Mouse (Mus musculus) G1E (cell line): ENCODE data around the gene Mrc1. TPM values are rescaled to one million over a fixed set of nuclear protein-coding genes. Genes with fewer than 3 reads are reported as not detected.

ENCODE experiments used
- ATAC-seq: 2 replicates; pipeline ENCODE4 v1.8.0; 2016; ENCODE audit warnings: mild to moderate bottlenecking; ENCODE audit not compliant: insufficient number of reproducible peaks, poor library complexity, low FRiP score, severe bottlenecking; ENCODE audit errors: extremely low read depth
- DNase-seq: peaks from one replicate; pipeline ENCODE4 v3.0.0; 2012; ENCODE audit warnings: low spot score
- H3K27me3 ChIP-seq: 2 replicates; pipeline ENCODE4 v1.6.1; 2012; ENCODE audit warnings: mild to moderate bottlenecking, low read length, inconsistent platforms; ENCODE audit not compliant: insufficient read depth
- H3K36me3 ChIP-seq: replicated peaks from 2 replicates; pipeline ENCODE3; 2012; ENCODE audit warnings: mild to moderate bottlenecking, inconsistent platforms
- H3K4me1 ChIP-seq: 2 replicates; pipeline ENCODE4 v1.6.1; 2012; ENCODE audit warnings: low read depth, low read length, inconsistent platforms, mixed read lengths; ENCODE audit not compliant: insufficient read depth
- H3K4me3 ChIP-seq: 2 replicates; pipeline ENCODE4 v1.5.1; 2012; ENCODE audit warnings: low read depth, mild to moderate bottlenecking, inconsistent platforms, low read length, moderate library complexity, mixed read lengths
- H3K9me3 ChIP-seq: replicated peaks from 2 replicates; pipeline ENCODE4 v1.6.1; 2012; ENCODE audit warnings: inconsistent platforms
- CTCF ChIP-seq: IDR thresholded peaks from 2 replicates; pipeline ENCODE4 v1.5.1; 2012; ENCODE audit warnings: low read depth, low read length, inconsistent platforms, mixed read lengths
- GATA1 ChIP-seq: IDR thresholded peaks from 2 replicates; pipeline ENCODE4 v1.6.1; 2012; ENCODE audit warnings: borderline replicate concordance, low read length, inconsistent platforms, mixed read lengths
- GATA2 ChIP-seq: IDR thresholded peaks from 2 replicates; pipeline ENCODE4 v1.6.1; 2012; ENCODE audit warnings: low read depth, low read length, inconsistent platforms, borderline replicate concordance
- POLR2AphosphoS5 ChIP-seq: IDR thresholded peaks from 2 replicates; pipeline ENCODE4 v1.6.1; 2012; ENCODE audit warnings: low read depth, low read length, inconsistent platforms; ENCODE audit not compliant: insufficient replicate concordance
- TAL1 ChIP-seq: conservative IDR thresholded peaks from 2 replicates; pipeline ENCODE4 v1.6.1; 2012; ENCODE audit warnings: low read depth, low read length, inconsistent platforms, mixed read lengths
- polyA plus RNA-seq: library from polyadenylated mRNA; stranded (reverse); fragments of >175 nt; gene quantifications from 2 replicates; pipeline ENCODE4 v1.2.3, GENCODE M21; 2012
- total RNA-seq, 2 experiments: library from RNA; stranded (forward) in 1 of 2; stranded (reverse) in 1 of 2; fragments of 200-1000 nt in 1 of 2; fragments of >200 nt in 1 of 2; fragmentation: Nextera tagmentation in 1 of 2; gene quantifications; 2 replicates each; pipeline ENCODE4 v1.2.3; 2014 to 2017

Mrc1 gene
- total and polyA plus RNA-seq, 3 experiments = 0.49 TPM; not detected in 2

DNA sequence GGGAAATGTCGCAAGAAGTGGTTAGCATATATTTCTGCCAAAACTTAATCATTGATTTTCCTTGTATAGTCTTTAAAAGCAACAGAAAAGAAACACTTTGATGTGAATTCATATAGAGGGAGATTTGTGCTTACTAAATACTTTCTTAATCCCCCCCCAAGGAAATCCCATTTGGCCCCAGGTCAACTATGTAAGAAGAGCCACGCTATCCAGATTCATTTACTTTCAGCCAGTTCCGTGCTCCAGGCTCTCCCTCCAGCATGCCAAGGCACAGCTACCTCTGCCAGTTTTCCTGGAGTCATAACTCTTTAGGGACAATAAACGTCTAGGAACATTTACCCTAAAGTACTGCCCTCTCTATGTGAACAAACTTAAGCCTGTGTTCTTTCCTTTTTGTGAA, 8.5 kb downstream of the Mrc1 start:
- no peaks in the 10 kb centered on the region for H3K4me1 ChIP-seq
- ATAC-seq (no peak), DNase-seq (no peak)
- no peak overlapping the region for H3K4me3 ChIP-seq
- H3K9me3 ChIP-seq = no peaks in the 10 kb centered on the region
- H3K27me3 ChIP-seq = no peaks in the 10 kb centered on the region
- no peaks in the 10 kb centered on the region for H3K36me3 ChIP-seq
- TF ChIP-seq POLR2AphosphoS5 = no peak
- TF ChIP-seq GATA1 = no peak
- TF ChIP-seq CTCF = no peak
- TF ChIP-seq GATA2 = no peak
- TF ChIP-seq TAL1 = no peak

DNA sequence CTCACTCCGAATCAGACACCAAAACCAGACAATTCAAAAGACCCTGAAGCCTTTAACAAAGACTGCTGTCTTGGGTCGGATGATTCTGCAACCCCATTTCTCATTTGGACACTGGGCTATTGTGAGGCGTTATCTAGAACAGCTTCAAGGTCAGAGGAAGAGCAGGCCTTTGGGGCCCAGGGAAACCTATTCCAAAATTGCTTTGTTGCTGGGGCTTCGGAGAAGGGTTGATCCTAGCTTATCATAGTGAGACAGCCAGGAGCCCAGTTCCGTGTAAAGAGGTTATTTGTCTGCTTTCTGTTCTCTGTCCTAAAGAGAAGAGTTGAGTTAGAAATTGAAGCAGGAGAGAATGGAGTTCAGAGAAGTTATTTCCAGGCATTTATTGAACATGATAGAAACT, 10.0 kb downstream of the Mrc1 start:
- Histone ChIP-seq H3K9me3 (no peaks in the 10 kb centered on the region), H3K27me3 (no peaks in the 10 kb centered on the region), H3K36me3 (no peaks in the 10 kb centered on the region), H3K4me1 (peaks cover 2% of the 10 kb centered on the region; the same call in 1 of the 2 replicates), H3K4me3 (no peak overlapping the region)
- ATAC-seq (no peak), DNase-seq (no peak)
- TF ChIP-seq GATA1 = no peak
- no peak for TF ChIP-seq CTCF
- no peak for TF ChIP-seq GATA2
- no peak for TF ChIP-seq TAL1
- TF ChIP-seq POLR2AphosphoS5 = no peak

DNA sequence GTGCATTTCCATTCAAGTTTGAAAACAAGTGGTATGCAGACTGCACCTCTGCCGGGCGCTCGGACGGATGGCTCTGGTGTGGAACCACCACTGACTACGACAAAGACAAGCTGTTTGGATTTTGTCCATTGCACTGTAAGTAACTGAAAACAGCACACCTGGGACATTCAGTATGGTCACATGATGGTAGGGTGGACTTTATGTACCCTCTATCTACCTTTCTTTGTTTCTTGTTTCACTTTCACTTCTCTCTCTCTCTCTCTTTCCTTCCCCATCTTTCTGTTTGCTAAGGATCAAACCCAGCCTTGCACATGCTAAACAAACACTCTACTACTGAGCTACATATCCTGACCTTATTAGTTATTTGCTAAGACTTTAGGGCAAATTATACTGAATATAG, 15.0 kb downstream of the Mrc1 start:
- no peak for TF ChIP-seq CTCF
- TF ChIP-seq TAL1 = no peak
- no peak for TF ChIP-seq GATA2
- TF ChIP-seq POLR2AphosphoS5 = no peak
- TF ChIP-seq GATA1 = no peak
- peak overlapping the region; percentile 49; the same call in 1 of the 2 replicates for H3K4me3 ChIP-seq
- H3K9me3 ChIP-seq = no peaks in the 10 kb centered on the region
- peaks cover 5% of the 10 kb centered on the region; the same call in 1 of the 2 replicates for H3K4me1 ChIP-seq
- DNase-seq (no peak), ATAC-seq (no peak)
- H3K27me3 ChIP-seq = peaks cover 12% of the 10 kb centered on the region
- no peaks in the 10 kb centered on the region for H3K36me3 ChIP-seq

DNA sequence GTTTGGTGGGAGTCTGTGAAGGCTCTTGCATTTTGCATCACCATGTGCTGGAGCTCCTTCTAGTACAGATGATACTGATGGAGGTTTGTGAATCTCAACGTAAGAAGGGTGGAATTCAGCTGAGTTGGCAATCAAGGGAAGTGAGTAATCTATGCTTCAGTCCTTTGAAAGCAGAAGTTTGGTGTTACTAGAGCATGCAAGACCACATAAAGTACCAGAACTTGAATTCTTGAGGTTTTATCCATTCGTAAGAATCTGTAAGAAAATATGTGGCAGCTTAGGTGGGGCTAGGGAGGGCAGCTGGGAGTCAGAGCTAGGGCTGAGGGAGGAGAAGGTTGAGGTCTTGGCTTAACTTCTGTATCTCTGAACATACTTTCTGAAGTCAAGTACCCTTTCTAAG, 15.5 kb downstream of the Mrc1 start:
- ATAC-seq = no peak
- peaks cover 5% of the 10 kb centered on the region; the same call in 1 of the 2 replicates for H3K4me1 ChIP-seq
- no peak for DNase-seq
- peaks cover 12% of the 10 kb centered on the region for H3K27me3 ChIP-seq
- no peak for TF ChIP-seq TAL1
- TF ChIP-seq GATA2 = no peak
- TF ChIP-seq GATA1 = no peak
- TF ChIP-seq POLR2AphosphoS5 = no peak
- TF ChIP-seq CTCF = no peak
- no peaks in the 10 kb centered on the region for H3K36me3 ChIP-seq
- H3K4me3 ChIP-seq = no peak overlapping the region
- H3K9me3 ChIP-seq = no peaks in the 10 kb centered on the region

GRCm38 (mm10) chr2:14249839-14250564, 20.8 kb downstream of the Mrc1 start:
- no peaks in the 10 kb centered on the region for H3K9me3 ChIP-seq
- DNase-seq (no peak), ATAC-seq (no peak)

DNA sequence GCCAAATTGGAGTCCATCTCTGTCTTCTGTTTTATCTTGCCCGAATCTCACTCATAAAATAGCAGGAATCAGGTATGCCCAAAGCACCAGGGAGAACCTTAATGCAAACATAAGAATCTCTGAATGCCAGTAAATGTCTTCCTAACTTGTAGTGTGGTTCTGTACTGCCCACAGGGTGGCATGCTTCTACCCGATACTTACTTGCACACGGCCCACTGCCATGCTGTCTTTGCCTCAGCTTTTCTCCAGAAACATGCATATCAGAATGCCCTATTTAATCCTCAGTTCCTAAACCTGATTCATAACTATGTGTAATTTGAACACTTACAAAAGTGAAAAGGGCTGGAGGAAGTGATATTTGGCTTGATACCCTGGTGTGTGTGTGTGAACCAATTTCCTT, 22.7 kb downstream of the Mrc1 start:
- ATAC-seq (no peak), DNase-seq (no peak)
- Histone ChIP-seq H3K36me3 (no peaks in the 10 kb centered on the region), H3K4me3 (no peak overlapping the region), H3K27me3 (no peaks in the 10 kb centered on the region), H3K9me3 (no peaks in the 10 kb centered on the region), H3K4me1 (no peaks in the 10 kb centered on the region)
- TF ChIP-seq POLR2AphosphoS5 (no peak), CTCF (no peak), GATA1 (no peak), TAL1 (no peak), GATA2 (no peak)

More at GRCm38 (mm10) chr2:14249839-14250564, 20.8 kb downstream of the Mrc1 start:
- Histone ChIP-seq H3K4me3 (no peak overlapping the region), H3K27me3 (peaks cover 10% of the 10 kb centered on the region), H3K4me1 (no peaks in the 10 kb centered on the region), H3K36me3 (no peaks in the 10 kb centered on the region)
- TF ChIP-seq CTCF (no peak), POLR2AphosphoS5 (no peak), TAL1 (no peak), GATA2 (no peak), GATA1 (no peak)

GRCm38 (mm10) chr2:14258345-14258850, 29.2 kb downstream of the Mrc1 start:
- Histone ChIP-seq H3K4me1 (no peaks in the 10 kb centered on the region), H3K36me3 (no peaks in the 10 kb centered on the region), H3K27me3 (no peaks in the 10 kb centered on the region), H3K4me3 (no peak overlapping the region), H3K9me3 (no peaks in the 10 kb centered on the region)
- DNase-seq = no peak
- ATAC-seq = no peak
- TF ChIP-seq GATA2 (no peak), GATA1 (no peak), TAL1 (no peak), POLR2AphosphoS5 (no peak), CTCF (no peak)
